Mouse (Mus musculus) ES-E14 (cell line): Measurements from ENCODE around the gene Aqp9.

Experiments
- CHD2 ChIP-seq: IDR thresholded peaks from 2 replicates; pipeline ENCODE4 v1.6.1; 2014; ENCODE audit warnings: mild to moderate bottlenecking, low read depth, low read length, inconsistent platforms
- HCFC1 ChIP-seq: IDR thresholded peaks from 2 replicates; pipeline ENCODE4 v1.6.1; 2012; ENCODE audit warnings: low read length, inconsistent platforms, borderline replicate concordance; ENCODE audit not compliant: insufficient read depth
- MAFK ChIP-seq: IDR thresholded peaks from 2 replicates; pipeline ENCODE4 v1.6.1; 2014; ENCODE audit warnings: mild to moderate bottlenecking, low read depth, low read length, inconsistent platforms; ENCODE audit not compliant: insufficient read depth
- ZC3H11A ChIP-seq: IDR thresholded peaks from 2 replicates; pipeline ENCODE4 v1.6.1; 2012; ENCODE audit warnings: low read depth, mild to moderate bottlenecking, inconsistent platforms, low read length, borderline replicate concordance
- ZNF384 ChIP-seq: IDR thresholded peaks from 2 replicates; pipeline ENCODE4 v1.6.1; 2012; ENCODE audit warnings: low read depth, low read length, inconsistent platforms

GRCm38 (mm10) chr9:71148890-71149289 lies 19.6 kb downstream of the Aqp9 start:
- TF ChIP-seq CHD2: no peak
- TF ChIP-seq HCFC1: no peak
- TF ChIP-seq MAFK: no peak
- TF ChIP-seq ZC3H11A: no peak
- TF ChIP-seq ZNF384: no peak
